Mouse (Mus musculus) hematopoietic stem cell, adult 5-6 weeks (primary cell): ENCODE results near the gene Gm45140. TPM values are rescaled to one million over a fixed set of nuclear protein-coding genes. Genes with fewer than 3 reads are reported as not detected.

Experiments
- ATAC-seq, 2 experiments: fragments of 125-278 bp in 1 of 2; replicated peaks in 1 of 2; 2 replicates each; pipeline ENCODE4 v1.8.0; 2016 to 2017; ENCODE audit warnings: inconsistent platforms in 2 of 2, mild to moderate bottlenecking in 2 of 2, moderate number of reproducible peaks in 2 of 2, low read depth in 1 of 2, moderate TSS enrichment in 1 of 2; ENCODE audit not compliant: low FRiP score in 2 of 2, poor library complexity in 2 of 2, severe bottlenecking in 2 of 2, insufficient read depth in 1 of 2, low TSS enrichment in 1 of 2
- total RNA-seq: library from RNA; stranded (forward); fragments of 172-1452, 232-1000 nt; gene quantifications from 2 replicates; pipeline ENCODE4 v1.2.3, GENCODE M21; 2017

The Gm45140 gene
- 18.1 and 24.7 TPM in 2 replicates for total RNA-seq

DNA sequence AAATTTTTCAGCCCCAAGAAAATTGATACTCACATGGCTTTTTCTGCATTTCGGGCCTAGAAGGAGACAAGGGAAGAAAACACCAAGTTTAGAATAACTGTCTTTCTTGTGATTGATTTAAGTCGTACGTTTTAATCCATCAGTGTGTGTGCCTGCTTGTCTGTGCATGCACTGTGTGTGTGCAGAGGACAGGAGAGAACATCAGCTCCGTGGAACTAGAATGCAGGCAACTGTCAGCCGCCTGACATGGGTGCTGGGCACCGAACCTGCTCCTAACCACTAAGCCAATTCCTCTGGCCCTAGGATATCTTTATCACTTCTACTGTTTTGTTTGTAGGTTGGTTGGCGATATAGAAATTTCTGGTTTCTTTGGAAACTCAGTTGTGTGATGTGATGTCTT, at the start of gene Gm45140:
Gm45140 (minus strand) TSS at position 101 of the 400 bp plus-strand sequence.
- no peak for ATAC-seq

DNA sequence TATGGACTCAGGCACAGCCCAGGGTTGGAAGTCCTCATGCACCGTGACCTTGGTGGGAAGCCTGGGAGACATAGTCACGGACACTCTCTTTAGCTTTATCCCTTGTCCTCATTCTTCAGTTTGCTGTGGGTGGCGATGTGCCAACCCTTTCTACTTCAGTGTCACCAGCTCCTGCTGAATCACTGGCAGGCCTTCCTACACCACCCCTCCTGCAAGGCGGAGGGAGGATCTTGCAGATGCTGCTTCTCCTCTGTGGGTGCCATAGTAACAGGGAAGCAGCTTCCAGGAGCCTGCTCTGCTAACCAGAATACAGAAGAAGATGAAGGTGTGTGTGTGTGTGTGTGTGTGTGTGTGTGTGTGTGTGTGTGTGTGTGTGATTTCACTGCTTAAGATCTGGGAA, 47.2 kb upstream of the Gm45140 start:
- peak; percentile 57 to 59; a peak in 3 of 4 replicates for ATAC-seq

DNA sequence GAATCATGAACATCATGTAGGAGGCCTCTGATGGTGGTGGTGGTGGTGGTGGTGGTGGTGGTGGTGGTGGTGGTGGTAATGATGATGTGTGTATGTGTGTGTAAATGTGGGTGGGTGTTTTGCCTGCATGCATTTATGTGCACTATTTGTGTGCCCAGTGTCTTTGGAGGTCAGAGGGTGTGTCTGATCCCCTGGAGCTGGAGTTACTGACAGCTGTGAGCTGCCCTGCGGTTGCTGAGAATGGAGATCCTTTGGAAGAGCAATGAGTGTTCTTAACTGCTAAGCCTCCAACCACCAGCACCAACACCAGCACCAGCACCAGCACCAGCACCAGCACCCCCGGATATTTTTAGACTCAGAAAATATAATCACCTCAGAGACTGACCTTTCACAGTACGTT, 46.6 kb upstream of the Gm45140 start:
- no peak for ATAC-seq

- no peak for ATAC-seq
These were observed 44.0 kb upstream of the Gm45140 start for GRCm38 (mm10) chr6:87879628-87880027.

- ATAC-seq, result no peak
These were observed 43.4 kb upstream of the Gm45140 start for GRCm38 (mm10) chr6:87879010-87879409.

GRCm38 (mm10) chr6:87876068-87876643, 40.6 kb upstream of the Gm45140 start:
- no peak for ATAC-seq

GRCm38 (mm10) chr6:87875562-87875961, 40.0 kb upstream of the Gm45140 start:
- ATAC-seq, result no peak

- no peak for ATAC-seq
These were observed 39.5 kb upstream of the Gm45140 start for GRCm38 (mm10) chr6:87875083-87875482.

- ATAC-seq, result no peak
These were observed 38.4 kb upstream of the Gm45140 start for GRCm38 (mm10) chr6:87873963-87874362.

- ATAC-seq, result peak; percentile 42 to 43; a peak in 1 of 4 replicates
These were observed 37.5 kb upstream of the Gm45140 start for GRCm38 (mm10) chr6:87873104-87873503.

- no peak for ATAC-seq
These were observed 35.6 kb upstream of the Gm45140 start for GRCm38 (mm10) chr6:87871240-87871639.

GRCm38 (mm10) chr6:87870440-87870839, 34.8 kb upstream of the Gm45140 start:
- ATAC-seq, result no peak

GRCm38 (mm10) chr6:87868871-87869506, 33.4 kb upstream of the Gm45140 start:
- ATAC-seq, result peak; percentile 71 to 82

- ATAC-seq, result no peak
These were observed 31.7 kb upstream of the Gm45140 start for GRCm38 (mm10) chr6:87867256-87867655.

GRCm38 (mm10) chr6:87866211-87866610, 30.6 kb upstream of the Gm45140 start:
- ATAC-seq, result no peak

DNA sequence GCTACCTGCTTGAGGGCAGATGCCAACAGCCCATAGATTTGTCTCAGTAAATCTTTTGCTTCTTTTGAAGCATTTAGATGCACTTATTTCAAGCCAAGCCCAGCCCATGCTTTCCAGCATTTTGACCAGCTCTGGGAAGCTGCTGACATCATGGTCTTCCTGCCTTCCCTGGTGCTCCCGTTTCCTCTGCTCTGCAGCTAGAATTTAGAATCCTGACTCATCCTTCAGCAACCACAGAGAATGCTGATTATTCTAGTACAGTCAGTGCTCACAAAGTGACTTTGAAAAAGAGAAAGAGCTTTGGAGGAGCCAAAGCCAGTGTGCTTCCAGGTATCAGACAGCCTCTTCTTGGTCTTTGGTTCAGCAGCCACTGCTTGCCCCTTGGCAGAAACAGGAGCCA, 21.5 kb upstream of the Gm45140 start:
- ATAC-seq, result no peak

GRCm38 (mm10) chr6:87853446-87853845, 17.9 kb upstream of the Gm45140 start:
- no peak for ATAC-seq

DNA sequence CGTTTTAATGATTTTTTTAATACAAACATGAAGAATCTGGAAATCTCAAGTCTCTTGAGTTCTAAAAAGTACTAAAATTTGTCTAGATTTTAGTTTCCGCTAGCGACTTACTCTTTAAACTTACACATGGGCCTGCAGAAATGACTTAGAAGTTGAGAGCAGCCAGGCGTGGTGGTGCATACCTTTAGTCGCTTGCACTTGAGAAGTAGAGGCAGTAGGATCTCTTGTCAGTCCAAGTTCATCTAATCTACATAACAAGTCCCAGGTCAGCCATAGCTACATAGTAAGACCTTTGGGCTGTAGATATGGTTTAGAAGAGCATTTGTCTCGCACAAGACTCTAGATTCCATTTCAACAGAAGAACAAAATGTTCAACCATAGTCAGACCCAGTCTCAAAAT, 16.3 kb upstream of the Gm45140 start:
- ATAC-seq, result no peak
